Mouse (Mus musculus): ENCODE results near the gene Tnrc6b. TPM values are rescaled to one million over a fixed set of nuclear protein-coding genes. Genes with fewer than 3 reads are reported as not detected.
"Not testable (repeated sequence)": the region's sequence is repeated elsewhere in the genome, so short reads cannot be mapped to it uniquely, and the experiment has no call there.

The Tnrc6b gene
- polyA plus RNA-seq, 1 experiment from 2014 or later, result 23.2 TPM

GRCm38 (mm10) chr15:80850682-80851475, 139.8 kb downstream of the Tnrc6b start:
- no peak overlapping the region for H3K9ac ChIP-seq (ENCODE audit: low read depth, low read length)

GRCm38 (mm10) chr15:80852122-80852521, 141.0 kb downstream of the Tnrc6b start:
- Histone ChIP-seq H3K27me3 (ENCODE audit: control insufficient read depth, insufficient read depth, low read length) (no peaks in the 10 kb centered on the region), H3K4me3 (ENCODE audit: low read length) (no peak overlapping the region), H3K4me1 (ENCODE audit: control insufficient read depth, insufficient read depth, low read length) (no peaks in the 10 kb centered on the region), H3K36me3 (ENCODE audit: control insufficient read depth, insufficient read depth, low read length) (no peaks in the 10 kb centered on the region; the same call in 1 of the 2 replicates), H3K27ac (ENCODE audit: low read depth, low read length) (no peak overlapping the region), H3K9ac (ENCODE audit: low read depth, low read length) (no peak overlapping the region), H3K9me3 (ENCODE audit: control insufficient read depth, low read length) (no peaks in the 10 kb centered on the region), H3K4me2 (replicated peaks; ENCODE audit: low read depth, low read length) (no peak overlapping the region)
- ATAC-seq (ENCODE audit: low FRiP score, low TSS enrichment), result no peak
- 93% methylated on average over 5 of the region's 5 CpGs for WGBS

More at GRCm38 (mm10) chr15:80850682-80851475, 139.8 kb downstream of the Tnrc6b start:
- WGBS, result 88% methylated on average over 7 of the region's 7 CpGs
- no peak for ATAC-seq (ENCODE audit: low FRiP score, low TSS enrichment)
- Histone ChIP-seq H3K4me3 (ENCODE audit: low read length) (no peak overlapping the region), H3K36me3 (ENCODE audit: control insufficient read depth, insufficient read depth, low read length) (no peaks in the 10 kb centered on the region; the same call in 1 of the 2 replicates), H3K4me1 (ENCODE audit: control insufficient read depth, insufficient read depth, low read length) (no peaks in the 10 kb centered on the region), H3K4me2 (replicated peaks; ENCODE audit: low read depth, low read length) (no peak overlapping the region), H3K27me3 (ENCODE audit: control insufficient read depth, insufficient read depth, low read length) (no peaks in the 10 kb centered on the region), H3K9me3 (ENCODE audit: control insufficient read depth, low read length) (no peaks in the 10 kb centered on the region), H3K27ac (ENCODE audit: low read depth, low read length) (no peak overlapping the region)

- 89% methylated on average over 3 of the region's 3 CpGs for WGBS
- not testable (repeated sequence) for H3K9me3 ChIP-seq (ENCODE audit: control insufficient read depth, low read length); H3K4me1 ChIP-seq (ENCODE audit: control insufficient read depth, insufficient read depth, low read length); ATAC-seq (ENCODE audit: low FRiP score, low TSS enrichment); H3K4me3 ChIP-seq (ENCODE audit: low read length); H3K27me3 ChIP-seq (ENCODE audit: control insufficient read depth, insufficient read depth, low read length); H3K9ac ChIP-seq (ENCODE audit: low read depth, low read length); H3K27ac ChIP-seq (ENCODE audit: low read depth, low read length); H3K4me2 ChIP-seq (replicated peaks; ENCODE audit: low read depth, low read length); H3K36me3 ChIP-seq (ENCODE audit: control insufficient read depth, insufficient read depth, low read length)
Observed at GRCm38 (mm10) chr15:80852527-80852926, 141.4 kb downstream of the Tnrc6b start.

- Histone ChIP-seq H3K9me3 (ENCODE audit: control insufficient read depth, low read length) (no peaks in the 10 kb centered on the region), H3K4me1 (ENCODE audit: control insufficient read depth, insufficient read depth, low read length) (no peaks in the 10 kb centered on the region), H3K27ac (ENCODE audit: low read depth, low read length) (no peak overlapping the region), H3K27me3 (ENCODE audit: control insufficient read depth, insufficient read depth, low read length) (no peaks in the 10 kb centered on the region), H3K36me3 (ENCODE audit: control insufficient read depth, insufficient read depth, low read length) (peaks cover 12% of the 10 kb centered on the region; the same call in 1 of the 2 replicates), H3K9ac (ENCODE audit: low read depth, low read length) (no peak overlapping the region), H3K4me3 (ENCODE audit: low read length) (no peak overlapping the region), H3K4me2 (replicated peaks; ENCODE audit: low read depth, low read length) (no peak overlapping the region)
- 100% methylated on average over 2 of the region's 2 CpGs for WGBS
- ATAC-seq (ENCODE audit: low FRiP score, low TSS enrichment), result no peak
Observed at GRCm38 (mm10) chr15:80859366-80859765, 148.3 kb downstream of the Tnrc6b start.

GRCm38 (mm10) chr15:80861302-80861701, 150.2 kb downstream of the Tnrc6b start:
- Histone ChIP-seq H3K27ac (ENCODE audit: low read depth, low read length) (no peak overlapping the region), H3K4me2 (replicated peaks; ENCODE audit: low read depth, low read length) (no peak overlapping the region), H3K27me3 (ENCODE audit: control insufficient read depth, insufficient read depth, low read length) (no peaks in the 10 kb centered on the region), H3K9me3 (ENCODE audit: control insufficient read depth, low read length) (no peaks in the 10 kb centered on the region), H3K9ac (ENCODE audit: low read depth, low read length) (no peak overlapping the region), H3K36me3 (ENCODE audit: control insufficient read depth, insufficient read depth, low read length) (peaks cover 13% of the 10 kb centered on the region; the same call in 1 of the 2 replicates), H3K4me3 (ENCODE audit: low read length) (no peak overlapping the region), H3K4me1 (ENCODE audit: control insufficient read depth, insufficient read depth, low read length) (no peaks in the 10 kb centered on the region)
- 100% methylated on average over 1 of the region's 1 CpGs for WGBS
- no peak for ATAC-seq (ENCODE audit: low FRiP score, low TSS enrichment)

GRCm38 (mm10) chr15:80862027-80862426, 150.9 kb downstream of the Tnrc6b start:
- no peaks in the 10 kb centered on the region for H3K4me1 ChIP-seq (ENCODE audit: control insufficient read depth, insufficient read depth, low read length)
- H3K36me3 ChIP-seq (ENCODE audit: control insufficient read depth, insufficient read depth, low read length), result peaks cover 18% of the 10 kb centered on the region; the same call in 1 of the 2 replicates
- no peaks in the 10 kb centered on the region for H3K27me3 ChIP-seq (ENCODE audit: control insufficient read depth, insufficient read depth, low read length)
- no peak overlapping the region for H3K27ac ChIP-seq (ENCODE audit: low read depth, low read length)
- no peak for ATAC-seq (ENCODE audit: low FRiP score, low TSS enrichment)
- no peaks in the 10 kb centered on the region for H3K9me3 ChIP-seq (ENCODE audit: control insufficient read depth, low read length)
- no peak overlapping the region for H3K4me3 ChIP-seq (ENCODE audit: low read length)
- no peak overlapping the region for H3K9ac ChIP-seq (ENCODE audit: low read depth, low read length)
- WGBS, result 85% methylated on average over 2 of the region's 2 CpGs
- H3K4me2 ChIP-seq (replicated peaks; ENCODE audit: low read depth, low read length), result no peak overlapping the region

GRCm38 (mm10) chr15:80868603-80869002, 157.5 kb downstream of the Tnrc6b start:
- H3K36me3 ChIP-seq (ENCODE audit: control insufficient read depth, insufficient read depth, low read length), result peaks cover 11% of the 10 kb centered on the region; the same call in 1 of the 2 replicates
- H3K9me3 ChIP-seq (ENCODE audit: control insufficient read depth, low read length); H3K4me2 ChIP-seq (replicated peaks; ENCODE audit: low read depth, low read length); H3K27me3 ChIP-seq (ENCODE audit: control insufficient read depth, insufficient read depth, low read length); ATAC-seq (ENCODE audit: low FRiP score, low TSS enrichment); H3K9ac ChIP-seq (ENCODE audit: low read depth, low read length); H3K4me1 ChIP-seq (ENCODE audit: control insufficient read depth, insufficient read depth, low read length); H3K27ac ChIP-seq (ENCODE audit: low read depth, low read length); H3K4me3 ChIP-seq (ENCODE audit: low read length): not testable (repeated sequence)
- 90% methylated on average over 4 of the region's 4 CpGs for WGBS

- Histone ChIP-seq H3K4me3 (ENCODE audit: low read length) (no peak overlapping the region), H3K9me3 (ENCODE audit: control insufficient read depth, low read length) (no peaks in the 10 kb centered on the region), H3K27ac (ENCODE audit: low read depth, low read length) (no peak overlapping the region), H3K36me3 (ENCODE audit: control insufficient read depth, insufficient read depth, low read length) (peaks cover 41% of the 10 kb centered on the region), H3K4me1 (ENCODE audit: control insufficient read depth, insufficient read depth, low read length) (no peaks in the 10 kb centered on the region), H3K4me2 (replicated peaks; ENCODE audit: low read depth, low read length) (no peak overlapping the region), H3K9ac (ENCODE audit: low read depth, low read length) (no peak overlapping the region), H3K27me3 (ENCODE audit: control insufficient read depth, insufficient read depth, low read length) (no peaks in the 10 kb centered on the region)
- 84% methylated on average over 3 of the region's 3 CpGs for WGBS
- no peak for ATAC-seq (ENCODE audit: low FRiP score, low TSS enrichment)
Observed at GRCm38 (mm10) chr15:80874726-80875125, 163.6 kb downstream of the Tnrc6b start.

GRCm38 (mm10) chr15:80876231-80876630, 165.1 kb downstream of the Tnrc6b start:
- Histone ChIP-seq H3K4me1 (ENCODE audit: control insufficient read depth, insufficient read depth, low read length) (no peaks in the 10 kb centered on the region), H3K4me3 (ENCODE audit: low read length) (no peak overlapping the region), H3K4me2 (replicated peaks; ENCODE audit: low read depth, low read length) (no peak overlapping the region), H3K27me3 (ENCODE audit: control insufficient read depth, insufficient read depth, low read length) (no peaks in the 10 kb centered on the region), H3K27ac (ENCODE audit: low read depth, low read length) (no peak overlapping the region), H3K36me3 (ENCODE audit: control insufficient read depth, insufficient read depth, low read length) (peaks cover 56% of the 10 kb centered on the region), H3K9me3 (ENCODE audit: control insufficient read depth, low read length) (no peaks in the 10 kb centered on the region), H3K9ac (ENCODE audit: low read depth, low read length) (no peak overlapping the region)
- WGBS, result 89% methylated on average over 21 of the region's 21 CpGs
- no peak for ATAC-seq (ENCODE audit: low FRiP score, low TSS enrichment)
